Mouse (Mus musculus): ENCODE results near the gene Tnrc18. TPM values are rescaled to one million over a fixed set of nuclear protein-coding genes. Genes with fewer than 3 reads are reported as not detected.

Gene Tnrc18
- total and polyA plus RNA-seq, 2 experiments = 4.0 to 17.8 TPM

- no peak overlapping the region for H3K4me3 ChIP-seq (ENCODE audit: insufficient read depth, low read depth, low read length)
- H3K9ac ChIP-seq (ENCODE audit: low read depth, low read length) = no peak overlapping the region
- H3K4me1 ChIP-seq (ENCODE audit: control insufficient read depth, insufficient read depth, low read length) = no peaks in the 10 kb centered on the region
- DNase-seq (ENCODE audit: extremely low read depth, low read depth, low spot score) = no peak
- no peaks in the 10 kb centered on the region for H3K79me2 ChIP-seq (ENCODE audit: control insufficient read depth, insufficient read depth, low read length)
- no peaks in the 10 kb centered on the region for H3K27me3 ChIP-seq (ENCODE audit: control insufficient read depth, insufficient read depth, low read length)
- no peaks in the 10 kb centered on the region for H3K36me3 ChIP-seq (ENCODE audit: control insufficient read depth, insufficient read depth, low read length)
- TF ChIP-seq CTCF (IDR thresholded peaks at IDR 0.05; ENCODE audit: low read depth, low read length) (no peak), POLR2A (IDR thresholded peaks at IDR 0.05; ENCODE audit: extremely low read depth, insufficient read depth, low read length) (no peak)
- H3K27ac ChIP-seq (replicated peaks; ENCODE audit: insufficient read depth, low read depth, low read length) = no peak overlapping the region
- WGBS = 78% methylated on average over 12 of the region's 12 CpGs
Measured at GRCm38 (mm10) chr5:142692971-142693737, 124.3 kb downstream of the Tnrc18 start.

- Histone ChIP-seq H3K36me3 (ENCODE audit: control insufficient read depth, insufficient read depth, low read length) (no peaks in the 10 kb centered on the region), H3K27ac (replicated peaks; ENCODE audit: insufficient read depth, low read depth, low read length) (no peak within 1 kb of the TSS), H3K79me2 (ENCODE audit: control insufficient read depth, insufficient read depth, low read length) (no peaks in the 10 kb centered on the region), H3K27me3 (ENCODE audit: control insufficient read depth, insufficient read depth, low read length) (no peaks in the 10 kb centered on the region), H3K9ac (ENCODE audit: low read depth, low read length) (no peak within 1 kb of the TSS), H3K4me3 (ENCODE audit: insufficient read depth, low read depth, low read length) (no peak within 1 kb of the TSS), H3K4me1 (ENCODE audit: control insufficient read depth, insufficient read depth, low read length) (no peaks in the 10 kb centered on the region)
- WGBS = 55% methylated on average over 14 of the region's 14 CpGs
- TF ChIP-seq POLR2A (IDR thresholded peaks at IDR 0.05; ENCODE audit: extremely low read depth, insufficient read depth, low read length) = no peak
- TF ChIP-seq CTCF (IDR thresholded peaks at IDR 0.05; ENCODE audit: low read depth, low read length) = no peak
- DNase-seq (ENCODE audit: extremely low read depth, low read depth, low spot score) = no peak
Measured at GRCm38 (mm10) chr5:142692248-142692647, 125.2 kb downstream of the Tnrc18 start, which contains the start of gene Slc29a4. TSS of gene Slc29a4 (plus strand) at chr5:142692512.

GRCm38 (mm10) chr5:142690343-142690742 is 127.1 kb downstream of the Tnrc18 start:
- H3K4me3 ChIP-seq (ENCODE audit: insufficient read depth, low read depth, low read length) = no peak overlapping the region
- TF ChIP-seq POLR2A (IDR thresholded peaks at IDR 0.05; ENCODE audit: extremely low read depth, insufficient read depth, low read length) (no peak), CTCF (IDR thresholded peaks at IDR 0.05; ENCODE audit: low read depth, low read length) (no peak)
- no peak overlapping the region for H3K9ac ChIP-seq (ENCODE audit: low read depth, low read length)
- no peaks in the 10 kb centered on the region for H3K36me3 ChIP-seq (ENCODE audit: control insufficient read depth, insufficient read depth, low read length)
- no peaks in the 10 kb centered on the region for H3K27me3 ChIP-seq (ENCODE audit: control insufficient read depth, insufficient read depth, low read length)
- WGBS = 78% methylated on average over 3 of the region's 3 CpGs
- H3K4me1 ChIP-seq (ENCODE audit: control insufficient read depth, insufficient read depth, low read length) = no peaks in the 10 kb centered on the region
- no peak overlapping the region for H3K27ac ChIP-seq (replicated peaks; ENCODE audit: insufficient read depth, low read depth, low read length)
- no peaks in the 10 kb centered on the region for H3K79me2 ChIP-seq (ENCODE audit: control insufficient read depth, insufficient read depth, low read length)
- no peak for DNase-seq (ENCODE audit: extremely low read depth, low read depth, low spot score)

DNA sequence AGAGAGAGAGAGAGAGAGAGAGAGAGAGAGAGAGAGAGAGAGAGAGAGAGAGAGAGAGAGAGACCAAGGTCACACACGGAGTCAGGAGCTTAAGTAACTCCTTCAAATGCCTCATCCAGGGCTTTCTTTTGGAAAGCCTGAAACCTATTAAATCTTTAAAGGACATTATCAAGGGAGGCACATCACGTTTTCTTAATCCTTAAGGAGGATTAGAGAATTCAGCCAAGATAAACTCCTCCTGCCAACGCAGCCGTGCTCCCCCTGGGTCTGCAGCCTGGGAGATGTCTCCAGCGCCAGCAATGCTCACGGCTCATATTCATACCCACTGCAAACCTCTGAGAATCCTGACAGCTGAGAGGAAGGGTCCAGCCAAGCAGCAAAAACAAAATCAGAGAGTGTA is 128.6 kb downstream of the Tnrc18 start:
- no peaks in the 10 kb centered on the region for H3K79me2 ChIP-seq (ENCODE audit: control insufficient read depth, insufficient read depth, low read length)
- H3K27ac ChIP-seq (replicated peaks; ENCODE audit: insufficient read depth, low read depth, low read length) = no peak overlapping the region
- no peak for DNase-seq (ENCODE audit: extremely low read depth, low read depth, low spot score)
- no peak overlapping the region for H3K4me3 ChIP-seq (ENCODE audit: insufficient read depth, low read depth, low read length)
- no peak for TF ChIP-seq CTCF (IDR thresholded peaks at IDR 0.05; ENCODE audit: low read depth, low read length)
- no peak for TF ChIP-seq POLR2A (IDR thresholded peaks at IDR 0.05; ENCODE audit: extremely low read depth, insufficient read depth, low read length)
- no peaks in the 10 kb centered on the region for H3K36me3 ChIP-seq (ENCODE audit: control insufficient read depth, insufficient read depth, low read length)
- H3K4me1 ChIP-seq (ENCODE audit: control insufficient read depth, insufficient read depth, low read length) = no peaks in the 10 kb centered on the region
- no peak overlapping the region for H3K9ac ChIP-seq (ENCODE audit: low read depth, low read length)
- H3K27me3 ChIP-seq (ENCODE audit: control insufficient read depth, insufficient read depth, low read length) = no peaks in the 10 kb centered on the region
- WGBS = 50% methylated on average over 6 of the region's 6 CpGs

- WGBS = 93% methylated on average over 5 of the region's 5 CpGs
- Histone ChIP-seq H3K36me3 (ENCODE audit: control insufficient read depth, insufficient read depth, low read length) (no peaks in the 10 kb centered on the region), H3K27me3 (ENCODE audit: control insufficient read depth, insufficient read depth, low read length) (no peaks in the 10 kb centered on the region), H3K4me3 (ENCODE audit: insufficient read depth, low read depth, low read length) (no peak overlapping the region), H3K79me2 (ENCODE audit: control insufficient read depth, insufficient read depth, low read length) (no peaks in the 10 kb centered on the region), H3K4me1 (ENCODE audit: control insufficient read depth, insufficient read depth, low read length) (peaks cover 2% of the 10 kb centered on the region; the same call in 1 of the 2 replicates), H3K27ac (replicated peaks; ENCODE audit: insufficient read depth, low read depth, low read length) (no peak overlapping the region), H3K9ac (ENCODE audit: low read depth, low read length) (no peak overlapping the region)
- no peak for TF ChIP-seq CTCF (IDR thresholded peaks at IDR 0.05; ENCODE audit: low read depth, low read length)
- no peak for TF ChIP-seq POLR2A (IDR thresholded peaks at IDR 0.05; ENCODE audit: extremely low read depth, insufficient read depth, low read length)
- DNase-seq (ENCODE audit: extremely low read depth, low read depth, low spot score) = no peak
Measured at GRCm38 (mm10) chr5:142682529-142682928, 134.9 kb downstream of the Tnrc18 start.

- WGBS = 88% methylated on average over 3 of the region's 3 CpGs
- no peaks in the 10 kb centered on the region for H3K36me3 ChIP-seq (ENCODE audit: control insufficient read depth, insufficient read depth, low read length)
- no peak for TF ChIP-seq CTCF (IDR thresholded peaks at IDR 0.05; ENCODE audit: low read depth, low read length)
- no peak for TF ChIP-seq POLR2A (IDR thresholded peaks at IDR 0.05; ENCODE audit: extremely low read depth, insufficient read depth, low read length)
Measured at GRCm38 (mm10) chr5:142681911-142682310, 135.6 kb downstream of the Tnrc18 start.

More at GRCm38 (mm10) chr5:142681911-142682310, 135.6 kb downstream of the Tnrc18 start:
- no peak overlapping the region for H3K4me3 ChIP-seq (ENCODE audit: insufficient read depth, low read depth, low read length)
- no peak for DNase-seq (ENCODE audit: extremely low read depth, low read depth, low spot score)
- peaks cover 2% of the 10 kb centered on the region; the same call in 1 of the 2 replicates for H3K4me1 ChIP-seq (ENCODE audit: control insufficient read depth, insufficient read depth, low read length)
- no peak overlapping the region for H3K27ac ChIP-seq (replicated peaks; ENCODE audit: insufficient read depth, low read depth, low read length)
- no peaks in the 10 kb centered on the region for H3K27me3 ChIP-seq (ENCODE audit: control insufficient read depth, insufficient read depth, low read length)
- no peaks in the 10 kb centered on the region for H3K79me2 ChIP-seq (ENCODE audit: control insufficient read depth, insufficient read depth, low read length)
- no peak overlapping the region for H3K9ac ChIP-seq (ENCODE audit: low read depth, low read length)
